ENCODE assay signal across 26 mouse cellular contexts in genomic region chr7:73279936-73280445, GRCm38 (mm10).
DNase-seq lines count a peak whose midpoint lies in the region; ATAC-seq and TF ChIP-seq lines count a peak whose summit lies in the region.
"Had no signal": no experiment of that assay in that cellular context is flagged by ENCODE, and none has a peak within 500 bp of the region (broad histone marks: within the 10 kb centered on the region; RNA-seq: fewer than 3 reads in every experiment).

No protein-coding gene starts in this region.

- no peak for TF ChIP-seq CTCF in lung, postnatal 0 days (IDR thresholded peaks at IDR 0.05)

- H3K27me3 ChIP-seq in lung, postnatal 0 days (replicated peaks; ENCODE audit: insufficient read depth, low read length): no peaks in the 10 kb centered on the region
- H3K27me3 ChIP-seq: embryonic facial prominence, embryonic 15.5 days; forebrain, embryonic 15.5 days; hindbrain, embryonic 13.5 days; limb, embryonic 15.5 days; liver, embryonic 15.5 days; midbrain, embryonic 13.5 days had no signal

- ATAC-seq in lung, postnatal 0 days: no peak
- ATAC-seq in activated CD4-positive, CD25-positive, alpha-beta regulatory T cell, adult 4 months: no peak
- ATAC-seq: CD4-positive, CD25-positive, alpha-beta regulatory T cell, adult 4 months; forebrain, embryonic 15.5 days; intestine, embryonic 16.5 days; midbrain, embryonic 13.5 days had no signal

- WGBS in lung, postnatal 0 days: 75% methylated on average over 4 of the region's 4 CpGs

- no peak overlapping the region for H3K4me3 ChIP-seq in lung, postnatal 0 days (ENCODE audit: low read depth, low read length)
- H3K4me3 ChIP-seq: embryonic facial prominence, embryonic 10.5 days; embryonic facial prominence, embryonic 15.5 days; forebrain, embryonic 15.5 days; hindbrain, embryonic 13.5 days; limb, embryonic 10.5 days; limb, embryonic 15.5 days; liver, embryonic 15.5 days; midbrain, embryonic 13.5 days had no signal

- TF ChIP-seq EP300 in lung, postnatal 0 days (IDR thresholded peaks at IDR 0.05): no peak; the same call in 1 of the 2 replicates

- H3K9me3 ChIP-seq in lung, postnatal 0 days (ENCODE audit: low read length): no peaks in the 10 kb centered on the region
- H3K9me3 ChIP-seq: embryonic facial prominence, embryonic 15.5 days; forebrain, embryonic 15.5 days; hindbrain, embryonic 13.5 days; limb, embryonic 10.5 days; limb, embryonic 15.5 days; liver, embryonic 15.5 days had no signal

- no peak overlapping the region for H3K27ac ChIP-seq in lung, postnatal 0 days (ENCODE audit: low read length)
- H3K27ac ChIP-seq: embryonic facial prominence, embryonic 10.5 days; embryonic facial prominence, embryonic 15.5 days; forebrain, embryonic 15.5 days; hindbrain, embryonic 13.5 days; limb, embryonic 10.5 days; limb, embryonic 15.5 days; liver, embryonic 15.5 days; macrophage; midbrain, embryonic 13.5 days had no signal

- no peak overlapping the region for H3K4me2 ChIP-seq in lung, postnatal 0 days (replicated peaks; ENCODE audit: low read depth, low read length)
- H3K4me2 ChIP-seq: embryonic facial prominence, embryonic 15.5 days; forebrain, embryonic 15.5 days; heart, embryonic 11.5 days; hindbrain, embryonic 13.5 days; limb, embryonic 15.5 days; liver, embryonic 15.5 days; lung, embryonic 14.5 days; midbrain, embryonic 13.5 days had no signal

- no peaks in the 10 kb centered on the region for H3K4me1 ChIP-seq in lung, postnatal 0 days (ENCODE audit: insufficient read depth, low read depth, low read length)
- H3K4me1 ChIP-seq: embryonic facial prominence, embryonic 10.5 days; embryonic facial prominence, embryonic 15.5 days; forebrain, embryonic 15.5 days; hindbrain, embryonic 13.5 days; limb, embryonic 10.5 days; limb, embryonic 15.5 days; liver, embryonic 15.5 days; midbrain, embryonic 13.5 days had no signal

- no peaks in the 10 kb centered on the region for H3K36me3 ChIP-seq in lung, postnatal 0 days (ENCODE audit: insufficient read depth, low read length)
- H3K36me3 ChIP-seq: embryonic facial prominence, embryonic 10.5 days; embryonic facial prominence, embryonic 15.5 days; forebrain, embryonic 15.5 days; hindbrain, embryonic 13.5 days; limb, embryonic 10.5 days; limb, embryonic 15.5 days; liver, embryonic 15.5 days; midbrain, embryonic 13.5 days had no signal

- no peak overlapping the region for H3K9ac ChIP-seq in lung, postnatal 0 days (replicated peaks; ENCODE audit: low read depth)
- H3K9ac ChIP-seq: embryonic facial prominence, embryonic 15.5 days; forebrain, embryonic 15.5 days; hindbrain, embryonic 13.5 days; limb, embryonic 15.5 days; liver, embryonic 15.5 days; lung, embryonic 14.5 days; midbrain, embryonic 13.5 days had no signal

- DNase-seq in cerebellum, adult 9-10 months: peak; percentile 70
- no peak for DNase-seq in cerebellum, postnatal 4 days (ENCODE audit: low spot score in 2 of 2)
- DNase-seq in lung, postnatal 0 days (ENCODE audit: low spot score): peak; percentile 24
- no peak for DNase-seq in lung, postnatal 14 days
- peak; percentile 31 for DNase-seq in cerebellum, adult 9-11 months
- DNase-seq in thymus, adult 18-20 months: no peak
- DNase-seq: adrenal gland, adult 2 months; adrenal gland, postnatal 36 days; heart, postnatal 4 days; kidney, adult 8-10 months; kidney, postnatal 10 days; layer of hippocampus, postnatal 36 days; lung, embryonic 14.5 days had no signal

Comparison
In these comparisons a context has a peak if more than half of its experiments do, and no peak if none do; other contexts are left out.
1. DNase-seq: peak in cerebellum, adult 9-10 months (single experiment), lung, postnatal 0 days (single experiment) and cerebellum, adult 9-11 months (single experiment); none in cerebellum, postnatal 4 days (0 of 2), lung, postnatal 14 days (single experiment) and thymus, adult 18-20 months (0 of 2).